Mouse (Mus musculus): ENCODE results near the gene Fam151b.

The Fam151b gene

GRCm38 (mm10) chr13:92410486-92410885 lies 73.3 kb downstream of the Fam151b start:
- no peak for DNase-seq (ENCODE audit: low read depth)

GRCm38 (mm10) chr13:92403496-92403895 lies 80.3 kb downstream of the Fam151b start:
- no peak for DNase-seq (ENCODE audit: low read depth)

- DNase-seq (ENCODE audit: low read depth) = no peak
Observed at GRCm38 (mm10) chr13:92402063-92402462, 81.8 kb downstream of the Fam151b start.
